Mouse (Mus musculus) bone marrow, adult 2 months (tissue): ENCODE data around the gene Myo10.

Source experiments
- CTCF ChIP-seq: fragments of 200-500 bp; IDR thresholded peaks from 2 replicates; pipeline ENCODE4 v1.5.1; 2011; ENCODE audit warnings: low read length, control low read depth; ENCODE audit not compliant: control insufficient read depth, insufficient read depth
- POLR2A ChIP-seq: fragments of 200-500 bp; IDR thresholded peaks from 2 replicates; pipeline ENCODE4 v1.6.1; 2011; ENCODE audit warnings: low read depth, mild to moderate bottlenecking, control low read depth, low read length, borderline replicate concordance; ENCODE audit not compliant: control insufficient read depth

DNA sequence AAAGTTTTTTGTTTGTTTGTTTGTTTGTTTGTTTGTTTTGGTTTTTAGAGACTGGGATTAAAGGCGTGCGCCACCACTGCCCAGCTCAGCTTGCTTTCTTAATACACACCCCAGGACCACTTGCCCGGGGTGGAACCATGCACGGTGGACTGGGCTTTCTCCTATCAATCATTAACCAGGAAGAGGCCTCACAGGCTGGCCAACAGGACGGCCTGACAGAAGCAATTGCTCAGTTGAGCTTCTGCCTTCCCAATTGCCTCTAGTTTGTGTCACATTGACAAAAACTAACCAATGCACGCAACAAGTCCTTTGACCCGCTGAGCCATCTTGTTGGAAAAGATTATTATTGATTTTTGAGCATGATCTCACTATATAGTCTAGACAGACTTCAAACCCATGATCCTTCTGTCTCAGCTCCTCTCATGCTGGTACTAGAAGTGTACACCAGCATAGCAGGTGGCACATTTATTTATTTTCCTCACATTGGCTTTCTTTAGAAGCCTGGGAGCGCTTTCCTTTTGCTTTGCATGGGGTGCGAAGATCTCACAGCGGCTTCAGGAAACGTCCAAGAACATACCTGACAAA, 32.9 kb upstream of the Myo10 start:
- TF ChIP-seq CTCF: no peak
- TF ChIP-seq POLR2A: no peak
